ENCODE assay signal across 18 mouse cellular contexts in the genomic region with DNA sequence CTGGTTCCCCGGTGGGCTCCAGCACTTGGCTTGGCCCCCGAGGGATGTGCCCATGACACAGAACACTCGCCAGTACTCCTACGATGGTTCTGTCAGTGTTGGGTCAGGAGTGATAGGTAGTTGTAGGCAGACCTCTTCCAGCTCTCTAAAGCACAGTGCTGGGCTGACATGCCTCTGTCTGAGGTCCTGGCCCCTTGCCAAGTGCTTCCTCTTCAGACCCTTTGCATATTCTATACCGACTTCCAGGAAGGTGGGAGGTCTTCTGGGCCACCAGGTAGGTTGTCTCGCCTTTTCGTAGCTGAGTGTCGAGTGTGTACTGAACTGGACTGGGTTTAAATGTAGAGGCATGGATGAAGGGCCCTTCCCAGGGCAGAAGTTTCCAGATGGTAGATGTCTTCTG. TPM values are rescaled to one million over a fixed set of nuclear protein-coding genes. Genes with fewer than 3 reads are reported as not detected.
DNase-seq lines count a peak whose midpoint lies in the region; ATAC-seq lines count a peak whose summit lies in the region.
"Had no signal": no experiment of that assay in that cellular context is flagged by ENCODE, and none has a peak within 500 bp of the region (broad histone marks: within the 10 kb centered on the region; RNA-seq: fewer than 3 reads in every experiment).

No protein-coding gene starts in this region.

- DNase-seq in cerebellum, postnatal 10 days, result peak; percentile 56 to 58
- DNase-seq in cerebellum, postnatal 4 days (ENCODE audit: low spot score in 2 of 2), result no peak
- DNase-seq in heart, embryonic 10.5 days (ENCODE audit: low spot score), result no peak
- peak; percentile 20 for DNase-seq in left cerebral cortex, postnatal 4 days
- no peak for DNase-seq in left cerebral cortex, postnatal 36 days (ENCODE audit: low spot score in 2 of 2)
- DNase-seq in thymus, postnatal 4 days, result peak; percentile 47
- DNase-seq in thymus, postnatal 10 days (ENCODE audit: low spot score in 2 of 2), result no peak
- DNase-seq: adrenal gland, postnatal 14 days; cerebellum, adult 11-12 months; gastrocnemius, postnatal 36 days; heart, adult 11 months had no signal

- peaks cover 24% of the 10 kb centered on the region for H3K27me3 ChIP-seq in heart, embryonic 14.5 days (ENCODE audit: control insufficient read depth, insufficient read depth, low read length)
- H3K27me3 ChIP-seq in heart, embryonic 10.5 days (ENCODE audit: insufficient read depth, poor library complexity, severe bottlenecking), result peaks cover 28% of the 10 kb centered on the region
- H3K27me3 ChIP-seq: embryonic facial prominence, embryonic 12.5 days; forebrain, embryonic 15.5 days; hindbrain, embryonic 13.5 days had no signal

- H3K4me3 ChIP-seq in heart, embryonic 14.5 days (ENCODE audit: control insufficient read depth in 1 of 2, insufficient read depth in 1 of 2, low read depth in 1 of 2, low read length in 2 of 2), result no peak overlapping the region
- H3K4me3 ChIP-seq in heart, embryonic 10.5 days, result no peak overlapping the region
- H3K4me3 ChIP-seq: embryonic facial prominence, embryonic 12.5 days; forebrain, embryonic 15.5 days; hindbrain, embryonic 13.5 days had no signal

- intact Hi-C loops in left cerebral cortex, postnatal 4 days (cut with DNase I), result no loop called here
- intact Hi-C loops in left cerebral cortex, postnatal 36 days (cut with DNase I), result loop anchor here (5.0 kb wide), 1 partner anchor 124 kb away; a partner anchor contains a TSS

- H3K9ac ChIP-seq in heart, embryonic 14.5 days (ENCODE audit: low read length), result no peak overlapping the region
- H3K9ac ChIP-seq: embryonic facial prominence, embryonic 12.5 days; forebrain, embryonic 15.5 days; hindbrain, embryonic 13.5 days had no signal

- 0 out of 2 replicates have a peak overlapping the region, but pooled peaks have one; percentile 25 for H3K4me2 ChIP-seq in heart, embryonic 14.5 days (ENCODE audit: low read length)
- H3K4me2 ChIP-seq: embryonic facial prominence, embryonic 12.5 days; forebrain, embryonic 15.5 days; hindbrain, embryonic 13.5 days had no signal

- 43% methylated on average over 8 of the region's 8 CpGs for WGBS in heart, embryonic 14.5 days
- WGBS in heart, embryonic 10.5 days, result 59% methylated on average over 8 of the region's 8 CpGs

- no peaks in the 10 kb centered on the region for H3K9me3 ChIP-seq in heart, embryonic 14.5 days (ENCODE audit: control insufficient read depth, low read length)
- no peaks in the 10 kb centered on the region for H3K9me3 ChIP-seq in heart, embryonic 10.5 days
- H3K9me3 ChIP-seq: embryonic facial prominence, embryonic 12.5 days; forebrain, embryonic 15.5 days; hindbrain, embryonic 13.5 days had no signal

- no peak for ATAC-seq in heart, embryonic 14.5 days (ENCODE audit: insufficient number of reproducible peaks, insufficient read depth, low FRiP score, low read depth)
- ATAC-seq: activated CD4-positive, CD25-positive, alpha-beta regulatory T cell, adult 4 months; forebrain, embryonic 15.5 days; hindbrain, postnatal 0 days had no signal

- no peaks in the 10 kb centered on the region for H3K36me3 ChIP-seq in heart, embryonic 14.5 days (ENCODE audit: control insufficient read depth, insufficient read depth, low read length)
- H3K36me3 ChIP-seq in heart, embryonic 10.5 days, result no peaks in the 10 kb centered on the region
- H3K36me3 ChIP-seq: embryonic facial prominence, embryonic 12.5 days; forebrain, embryonic 15.5 days; hindbrain, embryonic 13.5 days had no signal

- H3K4me1 ChIP-seq in heart, embryonic 14.5 days (ENCODE audit: control insufficient read depth in 2 of 2, insufficient read depth in 2 of 2, low read length in 2 of 2), result peaks cover 20 to 34% of the 10 kb centered on the region in 2 experiments
- peaks cover 28% of the 10 kb centered on the region for H3K4me1 ChIP-seq in heart, embryonic 10.5 days
- H3K4me1 ChIP-seq: embryonic facial prominence, embryonic 12.5 days; forebrain, embryonic 15.5 days; hindbrain, embryonic 13.5 days had no signal

- no peak overlapping the region for H3K27ac ChIP-seq in heart, embryonic 14.5 days (replicated peaks in 1 of 2; ENCODE audit: control insufficient read depth in 1 of 2, insufficient read depth in 1 of 2, low read depth in 2 of 2, low read length in 2 of 2)
- H3K27ac ChIP-seq in heart, embryonic 10.5 days, result no peak overlapping the region
- H3K27ac ChIP-seq: embryonic facial prominence, embryonic 12.5 days; forebrain, embryonic 15.5 days; hindbrain, embryonic 13.5 days; hindbrain, postnatal 0 days had no signal

RNA-seq across cellular contexts. Expression of a gene that starts 26.1 kb away (rescaled TPM):
- polyA plus RNA-seq in heart, embryonic 14.5 days (2014; fragmentation: Nextera tagmentation; extraction: Ambion mirVana), result 33.2 and 34.2 TPM in 2 replicates
- polyA plus RNA-seq in heart, embryonic 10.5 days (2016; fragmentation: Nextera tagmentation; extraction: Ambion mirVana), result 21.6 and 22.5 TPM in 2 replicates
- 10 to 100 TPM; 60.6 to 65.7 TPM for total RNA-seq in left cerebral cortex, postnatal 4 days (2021)
- 10 to 100 TPM; 86.5 to 86.9 TPM for total RNA-seq in left cerebral cortex, postnatal 36 days (2021)

RNA-seq across cellular contexts. Expression of a gene that starts 44.3 kb away (rescaled TPM):
- polyA plus RNA-seq in heart, embryonic 14.5 days (2014; fragmentation: Nextera tagmentation; extraction: Ambion mirVana), result 18.4 and 20.0 TPM in 2 replicates
- 32.8 and 43.0 TPM in 2 replicates for polyA plus RNA-seq in heart, embryonic 10.5 days (2016; fragmentation: Nextera tagmentation; extraction: Ambion mirVana)
- total RNA-seq in left cerebral cortex, postnatal 4 days (2021), result 1 to 10 TPM; 5.8 to 7.4 TPM
- total RNA-seq in left cerebral cortex, postnatal 36 days (2021), result 1 to 10 TPM; 7.8 to 8.2 TPM

RNA-seq across cellular contexts. Expression of a gene that starts 44.4 kb away (rescaled TPM):
- polyA plus RNA-seq in heart, embryonic 14.5 days (2014; fragmentation: Nextera tagmentation; extraction: Ambion mirVana), result 0.47 and 1.0 TPM in 2 replicates
- polyA plus RNA-seq in heart, embryonic 10.5 days (2016; fragmentation: Nextera tagmentation; extraction: Ambion mirVana), result 0.23 and 0.64 TPM in 2 replicates
- total RNA-seq in left cerebral cortex, postnatal 4 days (2021), result 1 to 10 TPM in 1 of 2 experiments, under 1 TPM in 1; 0.68 to 1.7 TPM
- total RNA-seq in left cerebral cortex, postnatal 36 days (2021), result 1 to 10 TPM in 1 of 2 experiments, under 1 TPM in 1; 0.91 to 1.9 TPM
- total RNA-seq: hematopoietic stem cell, adult 5-6 weeks had no signal

Comparison
In these comparisons a context has a peak if more than half of its experiments do, and no peak if none do; other contexts are left out.
1. DNase-seq: peak in cerebellum, postnatal 10 days (2 of 2), left cerebral cortex, postnatal 4 days (single experiment) and thymus, postnatal 4 days (single experiment); none in cerebellum, postnatal 4 days (0 of 2), heart, embryonic 10.5 days (single experiment), left cerebral cortex, postnatal 36 days (0 of 2) and thymus, postnatal 10 days (0 of 2).